Mouse (Mus musculus) embryonic facial prominence, embryonic 15.5 days (tissue): ENCODE results near the gene Hyal3. TPM values are rescaled to one million over a fixed set of nuclear protein-coding genes. Genes with fewer than 3 reads are reported as not detected.

Source experiments
- ATAC-seq: fragments of 200-750 bp; cut with Nextera tagmentation; 2 replicates; pipeline ENCODE4 v1.8.0; 2017; ENCODE audit warnings: low read depth, moderate TSS enrichment; ENCODE audit not compliant: insufficient number of reproducible peaks, low FRiP score, low TSS enrichment
- H3K27ac ChIP-seq: fragments of 300-500 bp; sonication (generic); replicated peaks from 2 replicates; pipeline ENCODE4 v1.5.1; 2015; ENCODE audit warnings: mild to moderate bottlenecking, inconsistent platforms
- H3K27me3 ChIP-seq: fragments of 300-500 bp; sonication (generic); 2 replicates; pipeline ENCODE4 v1.6.1; 2015; ENCODE audit warnings: inconsistent platforms
- H3K36me3 ChIP-seq: fragments of 300-500 bp; sonication (generic); 2 replicates; pipeline ENCODE4 v1.6.1; 2015; ENCODE audit warnings: mild to moderate bottlenecking, inconsistent platforms
- H3K4me1 ChIP-seq: fragments of 300-500 bp; sonication (generic); 2 replicates; pipeline ENCODE4 v1.6.1; 2015; ENCODE audit warnings: inconsistent platforms
- H3K4me2 ChIP-seq: fragments of 300-500 bp; sonication (generic); replicated peaks from 2 replicates; pipeline ENCODE4 v1.6.1; 2015; ENCODE audit warnings: mild to moderate bottlenecking, inconsistent platforms
- H3K4me3 ChIP-seq: fragments of 300-500 bp; sonication (generic); replicated peaks from 2 replicates; pipeline ENCODE4 v1.5.1; 2015; ENCODE audit warnings: mild to moderate bottlenecking, inconsistent platforms
- H3K9ac ChIP-seq: fragments of 300-500 bp; sonication (generic); 2 replicates; pipeline ENCODE4 v1.6.1; 2015; ENCODE audit warnings: inconsistent platforms
- H3K9me3 ChIP-seq: fragments of 300-500 bp; sonication (generic); replicated peaks from 2 replicates; pipeline ENCODE4 v1.6.1; 2016; ENCODE audit warnings: inconsistent platforms
- WGBS: fragments of 180-500 bp; shearing (Covaris S2); methylation state at CpG from one replicate; pipeline ENCODE4 v1.1.7; 2015; 5-methylcytosine and 5-hydroxymethylcytosine counted together
- polyA plus RNA-seq: library from polyadenylated mRNA; unstranded; fragments of >200 nt; fragmentation: Nextera tagmentation; extraction: Ambion mirVana; gene quantifications from 2 replicates; pipeline ENCODE4 v1.2.1, GENCODE M21; 2015

Hyal3 gene
- 2.0 TPM in 2 replicates for polyA plus RNA-seq

- peaks cover 63% of the 10 kb centered on the region for H3K4me1 ChIP-seq
- peak within 1 kb of the TSS; percentile 97 for H3K27ac ChIP-seq
- no peaks in the 10 kb centered on the region for H3K27me3 ChIP-seq
- H3K36me3 ChIP-seq = peaks cover 16% of the 10 kb centered on the region
- H3K4me3 ChIP-seq = peak within 1 kb of the TSS; percentile 65
- H3K9me3 ChIP-seq = no peaks in the 10 kb centered on the region
- under 1% methylated on average over 32 of the region's 32 CpGs for WGBS
- ATAC-seq = peak; percentile 83
- H3K4me2 ChIP-seq = peak within 1 kb of the TSS; percentile 73
- H3K9ac ChIP-seq = peak within 1 kb of the TSS; percentile 68
Observed at GRCm38 (mm10) chr9:107580501-107581317, at the start of gene Hyal3. TSS of gene Hyal3 (plus strand) at chr9:107580818.

GRCm38 (mm10) chr9:107533791-107534407, 46.7 kb upstream of the Hyal3 start, which contains the start of gene Tmem115:
TSS of gene Tmem115 (plus strand) at chr9:107533945.
- Histone ChIP-seq H3K9ac (peak within 1 kb of the TSS; percentile 93), H3K4me2 (peak within 1 kb of the TSS; percentile 83), H3K36me3 (peaks cover 19% of the 10 kb centered on the region), H3K27me3 (no peaks in the 10 kb centered on the region), H3K27ac (peak within 1 kb of the TSS; percentile 92), H3K4me1 (peaks cover 30% of the 10 kb centered on the region), H3K4me3 (peak within 1 kb of the TSS; percentile 87), H3K9me3 (no peaks in the 10 kb centered on the region)
- under 1% methylated on average over 48 of the region's 48 CpGs for WGBS
- ATAC-seq = peak; percentile 99

- no peaks in the 10 kb centered on the region for H3K27me3 ChIP-seq
- no peak; the same call in 1 of the 2 replicates for ATAC-seq
- peak overlapping the region; percentile 87 for H3K4me3 ChIP-seq
- peak overlapping the region; percentile 92 for H3K27ac ChIP-seq
- H3K9ac ChIP-seq = peak overlapping the region; percentile 93
- no peaks in the 10 kb centered on the region for H3K9me3 ChIP-seq
- peaks cover 26% of the 10 kb centered on the region for H3K36me3 ChIP-seq
- under 1% methylated on average over 40 of the region's 40 CpGs for WGBS
- peak overlapping the region; percentile 83 for H3K4me2 ChIP-seq
- peaks cover 30% of the 10 kb centered on the region for H3K4me1 ChIP-seq
Observed at GRCm38 (mm10) chr9:107534408-107535202, 46.0 kb upstream of the Hyal3 start.

- peaks cover 50% of the 10 kb centered on the region for H3K4me1 ChIP-seq
- H3K4me2 ChIP-seq = no peak overlapping the region
- no peak overlapping the region for H3K9ac ChIP-seq
- no peaks in the 10 kb centered on the region for H3K27me3 ChIP-seq
- no peak overlapping the region for H3K27ac ChIP-seq
- peaks cover 34% of the 10 kb centered on the region for H3K36me3 ChIP-seq
- no peaks in the 10 kb centered on the region for H3K9me3 ChIP-seq
- H3K4me3 ChIP-seq = no peak overlapping the region
- WGBS = 91% methylated on average over 7 of the region's 7 CpGs
- no peak for ATAC-seq
Observed at GRCm38 (mm10) chr9:107538231-107538630, 42.4 kb upstream of the Hyal3 start.

GRCm38 (mm10) chr9:107538711-107539110, 41.9 kb upstream of the Hyal3 start:
- Histone ChIP-seq H3K4me3 (no peak overlapping the region), H3K36me3 (peaks cover 39% of the 10 kb centered on the region), H3K4me1 (peaks cover 50% of the 10 kb centered on the region), H3K27me3 (no peaks in the 10 kb centered on the region), H3K27ac (no peak overlapping the region), H3K9me3 (no peaks in the 10 kb centered on the region), H3K9ac (no peak overlapping the region), H3K4me2 (no peak overlapping the region)
- ATAC-seq = no peak
- WGBS = 92% methylated on average over 3 of the region's 3 CpGs

- Histone ChIP-seq H3K9ac (no peak overlapping the region), H3K4me2 (no peak overlapping the region), H3K27ac (no peak overlapping the region), H3K27me3 (no peaks in the 10 kb centered on the region), H3K4me1 (peaks cover 47% of the 10 kb centered on the region), H3K9me3 (no peaks in the 10 kb centered on the region), H3K4me3 (no peak overlapping the region), H3K36me3 (peaks cover 50% of the 10 kb centered on the region)
- no peak for ATAC-seq
- 93% methylated on average over 8 of the region's 8 CpGs for WGBS
Observed at GRCm38 (mm10) chr9:107539940-107540339, 40.7 kb upstream of the Hyal3 start.

GRCm38 (mm10) chr9:107540420-107540819, 40.2 kb upstream of the Hyal3 start:
- Histone ChIP-seq H3K9ac (no peak overlapping the region), H3K27me3 (no peaks in the 10 kb centered on the region), H3K4me1 (peaks cover 42% of the 10 kb centered on the region), H3K27ac (no peak overlapping the region), H3K4me3 (no peak overlapping the region), H3K4me2 (peak overlapping the region; percentile 91; the same call in 1 of the 2 replicates), H3K9me3 (no peaks in the 10 kb centered on the region), H3K36me3 (peaks cover 55% of the 10 kb centered on the region)
- ATAC-seq = no peak
- 62% methylated on average over 4 of the region's 4 CpGs for WGBS

GRCm38 (mm10) chr9:107541005-107541404, 39.6 kb upstream of the Hyal3 start:
- peaks cover 56% of the 10 kb centered on the region for H3K36me3 ChIP-seq

GRCm38 (mm10) chr9:107541474-107542351, 38.9 kb upstream of the Hyal3 start, which contains the start of the genes Cyb561d2 and Nprl2:
TSS of gene Cyb561d2 (minus strand) at chr9:107542193.
TSS of gene Nprl2 (plus strand) at chr9:107542226.
- no peaks in the 10 kb centered on the region for H3K9me3 ChIP-seq
- peak within 1 kb of the TSS; percentile 59 for H3K9ac ChIP-seq
- H3K36me3 ChIP-seq = peaks cover 56% of the 10 kb centered on the region
- H3K4me1 ChIP-seq = peaks cover 37% of the 10 kb centered on the region
- ATAC-seq = peak; percentile 85
- H3K27ac ChIP-seq = peak within 1 kb of the TSS; percentile 75
- H3K4me2 ChIP-seq = peak within 1 kb of the TSS; percentile 91
- WGBS = under 1% methylated on average over 46 of the region's 46 CpGs
- H3K4me3 ChIP-seq = peak within 1 kb of the TSS; percentile 81
- H3K27me3 ChIP-seq = no peaks in the 10 kb centered on the region

More at GRCm38 (mm10) chr9:107541005-107541404, 39.6 kb upstream of the Hyal3 start:
- Histone ChIP-seq H3K4me1 (peaks cover 37% of the 10 kb centered on the region), H3K9ac (no peak overlapping the region), H3K27me3 (no peaks in the 10 kb centered on the region), H3K27ac (no peak overlapping the region), H3K4me3 (peak overlapping the region; percentile 81), H3K4me2 (peak overlapping the region; percentile 91), H3K9me3 (no peaks in the 10 kb centered on the region)
- no peak for ATAC-seq
- WGBS = 31% methylated on average over 10 of the region's 10 CpGs

- peak overlapping the region; percentile 75 for H3K27ac ChIP-seq
Observed at GRCm38 (mm10) chr9:107542352-107542686, 38.3 kb upstream of the Hyal3 start.

More at GRCm38 (mm10) chr9:107542352-107542686, 38.3 kb upstream of the Hyal3 start:
- peak overlapping the region; percentile 91 for H3K4me2 ChIP-seq
- H3K4me3 ChIP-seq = peak overlapping the region; percentile 81
- peaks cover 37% of the 10 kb centered on the region for H3K4me1 ChIP-seq
- H3K9me3 ChIP-seq = no peaks in the 10 kb centered on the region
- H3K27me3 ChIP-seq = no peaks in the 10 kb centered on the region
- 1% methylated on average over 11 of the region's 11 CpGs for WGBS
- peak overlapping the region; percentile 59 for H3K9ac ChIP-seq
- peaks cover 53% of the 10 kb centered on the region for H3K36me3 ChIP-seq
- ATAC-seq = no peak
